Mouse (Mus musculus) intestine, embryonic 15.5 days (tissue): ENCODE measurements around the gene S100z. TPM values are rescaled to one million over a fixed set of nuclear protein-coding genes. Genes with fewer than 3 reads are reported as not detected.

Experiments used
- ATAC-seq: fragments of 200-750 bp; cut with Nextera tagmentation; 2 replicates; pipeline ENCODE4 v1.8.0; 2017; ENCODE audit warnings: moderate TSS enrichment, moderate library complexity
- H3K27ac ChIP-seq: fragments of 300-500 bp; sonication (generic); 2 replicates; pipeline ENCODE4 v1.5.1; 2015; ENCODE audit warnings: mild to moderate bottlenecking, inconsistent platforms
- H3K27me3 ChIP-seq: fragments of 300-500 bp; sonication (generic); replicated peaks from 2 replicates; pipeline ENCODE4 v1.6.1; 2015; ENCODE audit warnings: inconsistent platforms
- H3K36me3 ChIP-seq: fragments of 300-500 bp; sonication (generic); 2 replicates; pipeline ENCODE4 v1.6.1; 2015; ENCODE audit warnings: inconsistent platforms
- H3K4me1 ChIP-seq: fragments of 300-500 bp; sonication (generic); replicated peaks from 2 replicates; pipeline ENCODE4 v1.6.1; 2015; ENCODE audit warnings: inconsistent platforms
- H3K4me2 ChIP-seq: fragments of 300-500 bp; sonication (generic); replicated peaks from 2 replicates; pipeline ENCODE4 v1.6.1; 2015; ENCODE audit warnings: mild to moderate bottlenecking, inconsistent platforms
- H3K4me3 ChIP-seq: fragments of 300-500 bp; sonication (generic); replicated peaks from 2 replicates; pipeline ENCODE4 v1.5.1; 2015; ENCODE audit warnings: inconsistent platforms
- H3K9ac ChIP-seq: fragments of 300-500 bp; sonication (generic); 2 replicates; pipeline ENCODE4 v1.6.1; 2015; ENCODE audit warnings: inconsistent platforms
- H3K9me3 ChIP-seq: fragments of 300-500 bp; sonication (generic); 2 replicates; pipeline ENCODE4 v1.6.1; 2016; ENCODE audit warnings: inconsistent platforms
- WGBS: fragments of 180-500 bp; shearing (Covaris S2); methylation state at CpG from one replicate; pipeline ENCODE4 v1.1.7; 2015; 5-methylcytosine and 5-hydroxymethylcytosine counted together
- polyA plus RNA-seq: library from polyadenylated mRNA; unstranded; fragments of >200 nt; fragmentation: Nextera tagmentation; extraction: Ambion mirVana; gene quantifications from 2 replicates; pipeline ENCODE4 v1.2.1, GENCODE M21; 2015

S100z gene
- 0.43 and 0.51 TPM in 2 replicates for polyA plus RNA-seq

GRCm38 (mm10) chr13:95478671-95479413 lies at the start of gene S100z:
TSS of gene S100z (minus strand) at chr13:95478721.
- no peak within 1 kb of the TSS for H3K9ac ChIP-seq
- no peaks in the 10 kb centered on the region for H3K36me3 ChIP-seq
- no peaks in the 10 kb centered on the region for H3K4me1 ChIP-seq
- no peak within 1 kb of the TSS for H3K4me3 ChIP-seq
- 87% methylated on average over 21 of the region's 21 CpGs for WGBS
- ATAC-seq, result no peak
- no peaks in the 10 kb centered on the region for H3K27me3 ChIP-seq
- H3K9me3 ChIP-seq, result no peaks in the 10 kb centered on the region
- no peak within 1 kb of the TSS for H3K27ac ChIP-seq
- no peak within 1 kb of the TSS for H3K4me2 ChIP-seq

DNA sequence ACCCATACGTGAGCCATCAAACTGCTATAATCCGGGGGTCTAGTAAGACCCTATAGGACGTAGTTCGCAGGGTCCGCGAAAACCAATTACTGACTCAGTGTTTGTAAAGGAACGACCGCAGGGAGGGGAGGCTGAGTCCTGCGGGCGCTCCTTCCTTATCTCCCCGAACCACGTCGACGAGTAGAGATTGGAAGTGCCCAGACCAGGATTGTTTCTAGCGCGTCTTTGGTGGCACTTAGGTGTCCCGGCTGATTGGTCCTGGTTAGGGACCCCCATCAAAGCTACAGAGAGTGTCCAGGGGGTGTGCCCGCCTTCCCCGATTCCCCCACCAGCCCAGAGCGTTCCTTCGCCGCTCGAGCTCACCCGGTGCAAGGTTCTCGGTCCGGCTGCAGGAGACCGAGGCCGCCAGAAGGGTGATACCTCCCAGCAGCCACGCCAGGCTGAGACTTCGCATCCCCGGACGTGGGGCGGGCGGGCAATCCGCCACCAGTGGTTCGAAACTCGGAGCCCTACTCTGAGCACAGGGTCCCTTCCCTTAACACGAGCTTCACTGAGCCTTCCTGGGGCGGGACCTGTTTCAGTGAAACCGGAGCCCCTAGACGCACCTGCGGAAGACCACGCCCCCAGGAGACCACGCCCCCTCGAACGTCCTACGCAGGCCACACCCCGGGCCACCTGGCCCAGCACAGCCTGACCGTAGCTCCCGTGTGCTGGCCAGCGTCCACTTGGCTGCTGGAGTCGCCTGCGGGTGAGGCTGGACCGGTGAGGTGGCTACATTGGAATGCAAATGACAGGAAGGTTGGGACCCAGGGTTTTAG lies 46.4 kb upstream of the S100z start, which contains the start of gene F2rl1:
TSS of gene F2rl1 (minus strand) at position 554 of the 818 bp plus-strand sequence.
- Histone ChIP-seq H3K4me3 (peak within 1 kb of the TSS; percentile 47), H3K9ac (peak within 1 kb of the TSS; percentile 60), H3K27ac (peak within 1 kb of the TSS; percentile 51), H3K36me3 (no peaks in the 10 kb centered on the region), H3K27me3 (peaks cover 9% of the 10 kb centered on the region; the same call in 1 of the 2 replicates), H3K4me2 (peak within 1 kb of the TSS; percentile 87), H3K9me3 (no peaks in the 10 kb centered on the region), H3K4me1 (peaks cover 6% of the 10 kb centered on the region)
- peak; percentile 92 for ATAC-seq
- WGBS, result under 1% methylated on average over 54 of the region's 54 CpGs

GRCm38 (mm10) chr13:95524424-95524673 lies 45.8 kb upstream of the S100z start:
- H3K9me3 ChIP-seq, result no peaks in the 10 kb centered on the region
- H3K4me2 ChIP-seq, result peak overlapping the region; percentile 87
- 0% methylated on average over 13 of the region's 13 CpGs for WGBS
- ATAC-seq, result peak; percentile 19; the same call in 1 of the 2 replicates
- peaks cover 6% of the 10 kb centered on the region for H3K4me1 ChIP-seq
- no peaks in the 10 kb centered on the region for H3K36me3 ChIP-seq
- peak overlapping the region; percentile 47 for H3K4me3 ChIP-seq
- H3K27me3 ChIP-seq, result peaks cover 9% of the 10 kb centered on the region; the same call in 1 of the 2 replicates
- H3K27ac ChIP-seq, result peak overlapping the region; percentile 51
- H3K9ac ChIP-seq, result peak overlapping the region; percentile 60

DNA sequence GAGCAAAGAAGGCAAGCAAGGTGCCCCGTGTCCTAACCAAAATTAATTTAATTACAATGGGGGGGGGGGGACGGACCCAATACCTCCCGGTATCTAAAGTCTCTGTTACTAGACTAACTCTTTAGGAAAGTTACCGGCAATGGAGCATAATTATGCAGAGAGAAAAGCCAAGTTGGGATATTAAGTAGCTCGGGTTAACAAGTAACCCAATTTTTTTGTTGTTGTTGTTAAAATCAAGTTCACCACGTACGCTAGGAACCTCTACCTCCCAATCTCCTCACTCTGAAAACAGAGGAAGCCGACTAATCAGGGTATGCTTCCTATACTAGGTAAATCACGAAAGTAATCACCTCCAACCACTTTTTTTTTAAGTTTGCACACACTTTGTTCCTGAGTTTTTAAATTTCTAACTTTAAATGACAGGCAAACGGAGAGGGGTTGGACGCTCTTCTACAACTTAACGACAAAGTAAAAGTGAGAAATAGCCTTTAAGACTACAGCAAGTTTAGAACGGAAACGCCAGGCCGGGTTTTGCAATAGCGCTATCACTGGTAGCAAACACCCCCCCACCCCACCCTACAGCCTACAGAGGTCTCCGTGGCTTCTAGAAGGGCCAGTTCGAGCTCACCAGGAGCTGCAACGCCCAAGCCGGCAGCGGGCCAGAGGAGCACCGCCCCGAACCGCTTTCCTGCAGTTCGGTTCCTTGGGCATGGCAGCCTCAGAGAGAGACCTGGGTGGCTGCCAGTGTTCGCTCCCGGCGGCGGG lies 45.3 kb upstream of the S100z start:
- peak; percentile 36 for ATAC-seq
- Histone ChIP-seq H3K4me2 (peak overlapping the region; percentile 87), H3K27me3 (peaks cover 9% of the 10 kb centered on the region; the same call in 1 of the 2 replicates), H3K4me3 (peak overlapping the region; percentile 47), H3K27ac (peak overlapping the region; percentile 51), H3K36me3 (no peaks in the 10 kb centered on the region), H3K9me3 (no peaks in the 10 kb centered on the region), H3K4me1 (peaks cover 6% of the 10 kb centered on the region), H3K9ac (peak overlapping the region; percentile 60)
- 8% methylated on average over 29 of the region's 29 CpGs for WGBS

DNA sequence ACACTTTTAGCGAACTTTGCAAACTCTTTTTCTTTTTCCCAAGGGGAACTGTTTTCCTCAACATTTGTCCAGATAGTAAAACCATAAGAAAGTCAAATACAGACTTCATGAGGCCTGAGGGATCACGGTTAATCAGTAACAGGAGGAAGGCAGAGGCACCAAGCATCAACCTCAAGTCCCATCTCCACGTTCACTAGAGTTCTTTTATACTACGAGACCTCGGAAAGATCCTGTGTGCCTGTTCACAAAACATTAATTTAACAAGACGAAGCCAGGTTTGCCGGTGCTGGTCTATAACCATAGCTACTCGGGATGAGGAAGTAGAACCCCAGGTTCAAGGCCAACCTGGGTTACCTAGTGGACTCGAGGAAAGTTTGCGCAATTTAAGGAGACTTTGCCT lies 43.7 kb upstream of the S100z start:
- peaks cover 9% of the 10 kb centered on the region; the same call in 1 of the 2 replicates for H3K27me3 ChIP-seq
- H3K36me3 ChIP-seq, result no peaks in the 10 kb centered on the region
- H3K9ac ChIP-seq, result no peak overlapping the region
- H3K4me3 ChIP-seq, result no peak overlapping the region
- H3K4me2 ChIP-seq, result peak overlapping the region; percentile 17; the same call in 1 of the 2 replicates
- no peaks in the 10 kb centered on the region for H3K9me3 ChIP-seq
- H3K27ac ChIP-seq, result peak overlapping the region; percentile 58
- peaks cover 6% of the 10 kb centered on the region for H3K4me1 ChIP-seq
- ATAC-seq, result peak; percentile 24; the same call in 1 of the 2 replicates
- 70% methylated on average over 10 of the region's 10 CpGs for WGBS

- peaks cover 9% of the 10 kb centered on the region; the same call in 1 of the 2 replicates for H3K27me3 ChIP-seq
- H3K9me3 ChIP-seq, result no peaks in the 10 kb centered on the region
- H3K4me1 ChIP-seq, result peaks cover 6% of the 10 kb centered on the region
- no peak overlapping the region for H3K4me3 ChIP-seq
- H3K36me3 ChIP-seq, result no peaks in the 10 kb centered on the region
- 0 out of 2 replicates have a peak overlapping the region, but pooled peaks have one; percentile 15 for H3K27ac ChIP-seq
- ATAC-seq, result no peak
- WGBS, result 54% methylated on average over 6 of the region's 6 CpGs
- H3K4me2 ChIP-seq, result no peak overlapping the region
- H3K9ac ChIP-seq, result no peak overlapping the region
These were observed 42.5 kb upstream of the S100z start for GRCm38 (mm10) chr13:95521029-95521428.

DNA sequence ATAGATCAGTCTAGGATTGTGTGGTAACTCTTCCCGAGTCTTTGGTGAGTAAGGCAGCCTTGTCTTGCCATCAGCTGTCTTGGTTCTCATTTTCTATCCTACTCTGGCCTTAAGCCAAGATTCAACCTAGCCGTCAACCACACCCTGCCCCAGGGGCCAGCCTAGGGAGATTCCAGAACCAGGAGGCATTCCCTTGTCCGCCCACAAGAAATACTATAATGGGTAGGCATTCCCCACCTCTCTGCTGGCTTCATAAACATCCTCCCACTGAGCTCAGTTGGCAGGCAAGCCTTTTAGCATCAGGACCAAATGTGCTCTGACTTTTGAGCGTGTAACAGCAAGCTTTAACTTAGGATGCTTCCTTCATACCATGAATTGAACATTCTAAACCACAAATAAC lies 36.2 kb upstream of the S100z start:
- Histone ChIP-seq H3K9me3 (no peaks in the 10 kb centered on the region), H3K27me3 (no peaks in the 10 kb centered on the region), H3K9ac (no peak overlapping the region), H3K4me2 (no peak overlapping the region), H3K4me1 (peaks cover 6% of the 10 kb centered on the region; the same call in 1 of the 2 replicates), H3K36me3 (0 out of 2 replicates have a peak, but pooled peaks cover 5% of the 10 kb centered on the region), H3K4me3 (no peak overlapping the region), H3K27ac (no peak overlapping the region)
- 67% methylated on average over 4 of the region's 4 CpGs for WGBS
- peak; percentile 50; the same call in 1 of the 2 replicates for ATAC-seq

- no peak overlapping the region for H3K4me3 ChIP-seq
- H3K9me3 ChIP-seq, result no peaks in the 10 kb centered on the region
- 93% methylated on average over 5 of the region's 5 CpGs for WGBS
- peaks cover 4% of the 10 kb centered on the region; the same call in 1 of the 2 replicates for H3K4me1 ChIP-seq
- H3K27ac ChIP-seq, result no peak overlapping the region
- H3K9ac ChIP-seq, result no peak overlapping the region
- ATAC-seq, result no peak
- H3K36me3 ChIP-seq, result 0 out of 2 replicates have a peak, but pooled peaks cover 5% of the 10 kb centered on the region
- no peak overlapping the region for H3K4me2 ChIP-seq
- H3K27me3 ChIP-seq, result no peaks in the 10 kb centered on the region
These were observed 31.5 kb upstream of the S100z start for GRCm38 (mm10) chr13:95510054-95510453.

- Histone ChIP-seq H3K9me3 (no peaks in the 10 kb centered on the region), H3K36me3 (no peaks in the 10 kb centered on the region), H3K4me1 (no peaks in the 10 kb centered on the region), H3K4me3 (no peak overlapping the region), H3K27me3 (no peaks in the 10 kb centered on the region), H3K9ac (no peak overlapping the region), H3K27ac (no peak overlapping the region), H3K4me2 (no peak overlapping the region)
- 63% methylated on average over 8 of the region's 8 CpGs for WGBS
- no peak for ATAC-seq
These were observed 24.9 kb upstream of the S100z start for GRCm38 (mm10) chr13:95503279-95503917.

- 85% methylated on average over 3 of the region's 3 CpGs for WGBS
These were observed 18.1 kb upstream of the S100z start for GRCm38 (mm10) chr13:95496601-95497000.

DNA sequence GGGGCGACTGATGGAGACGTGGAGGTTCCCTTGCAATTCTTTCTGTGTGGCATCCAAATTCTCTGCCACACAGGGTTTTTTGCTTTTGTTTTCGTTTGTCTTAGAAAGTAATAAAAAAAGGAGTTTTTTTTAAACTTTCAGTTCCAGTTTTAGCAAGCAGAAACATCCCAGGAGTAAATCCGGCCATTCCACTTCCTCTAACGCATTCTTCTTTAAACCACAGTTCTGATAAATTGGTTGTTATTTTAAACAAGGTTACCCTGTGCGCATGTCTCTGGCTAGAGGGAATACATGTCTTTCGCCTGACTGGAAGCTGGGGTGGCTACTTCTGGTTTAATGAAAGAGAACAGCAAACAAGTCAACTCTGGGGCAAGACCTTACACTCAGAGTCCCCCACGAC lies 16.3 kb upstream of the S100z start:
- H3K27me3 ChIP-seq, result no peaks in the 10 kb centered on the region
- no peaks in the 10 kb centered on the region for H3K9me3 ChIP-seq
- H3K36me3 ChIP-seq, result no peaks in the 10 kb centered on the region
- no peak overlapping the region for H3K4me3 ChIP-seq
- H3K27ac ChIP-seq, result 0 out of 2 replicates have a peak overlapping the region, but pooled peaks have one; percentile 2
- 47% methylated on average over 8 of the region's 8 CpGs for WGBS
- no peak overlapping the region for H3K9ac ChIP-seq
- no peak overlapping the region for H3K4me2 ChIP-seq
- ATAC-seq, result no peak
- peaks cover 9% of the 10 kb centered on the region; the same call in 1 of the 2 replicates for H3K4me1 ChIP-seq

More at GRCm38 (mm10) chr13:95496601-95497000, 18.1 kb upstream of the S100z start:
- Histone ChIP-seq H3K36me3 (no peaks in the 10 kb centered on the region), H3K4me3 (no peak overlapping the region), H3K4me1 (peaks cover 9% of the 10 kb centered on the region; the same call in 1 of the 2 replicates), H3K27me3 (no peaks in the 10 kb centered on the region), H3K27ac (no peak overlapping the region), H3K9me3 (no peaks in the 10 kb centered on the region), H3K9ac (no peak overlapping the region), H3K4me2 (no peak overlapping the region)
- ATAC-seq, result no peak
